22 mouse cellular contexts compared by ENCODE assay signal in the genomic region with DNA sequence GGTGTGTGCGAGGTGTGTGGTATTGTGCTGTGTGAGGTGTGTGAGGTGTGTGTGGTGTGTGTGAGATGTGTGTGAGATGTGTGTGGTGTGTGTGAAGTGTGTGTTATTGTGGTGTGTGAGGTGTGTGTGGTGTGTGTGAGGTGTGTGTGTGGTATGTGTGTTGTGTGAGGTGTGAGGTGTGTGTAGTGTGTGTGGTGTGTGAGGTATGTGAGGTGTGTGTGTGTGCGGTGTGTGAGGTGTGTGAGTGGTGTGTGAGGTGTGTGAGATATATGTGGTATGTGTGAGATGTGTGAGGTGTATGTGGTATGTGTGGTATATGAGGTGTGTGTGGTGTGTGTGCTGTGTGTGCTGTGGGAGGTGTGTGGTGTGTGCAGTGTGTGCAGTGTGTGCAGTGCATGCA. TPM values are rescaled to one million over a fixed set of nuclear protein-coding genes. Genes with fewer than 3 reads are reported as not detected.
A peak's percentile ranks its signal among the peaks of the same experiment; 100 is the strongest.
DNase-seq lines count a peak whose midpoint lies in the region; ATAC-seq and TF ChIP-seq lines count a peak whose summit lies in the region.
"Had no signal": no experiment of that assay in that cellular context is flagged by ENCODE, and none has a peak within 500 bp of the region (broad histone marks: within the 10 kb centered on the region; RNA-seq: fewer than 3 reads in every experiment).

No protein-coding gene starts in this region.

- WGBS in heart, embryonic 10.5 days, result 90% methylated on average over 2 of the region's 2 CpGs
- WGBS in liver, embryonic 11.5 days, result 94% methylated on average over 2 of the region's 2 CpGs
- 76% methylated on average over 2 of the region's 2 CpGs for WGBS in liver, embryonic 12.5 days (ENCODE audit: insufficient replicate concordance)

- peak; percentile 63 for DNase-seq in heart, embryonic 10.5 days (ENCODE audit: low spot score)
- DNase-seq in heart, postnatal 14 days, result no peak
- DNase-seq in liver, embryonic 11.5 days (ENCODE audit: low spot score), result no peak
- no peak for DNase-seq in MEL (ENCODE audit: low read depth, low spot score)
- DNase-seq in cerebellum, postnatal 25 days, result no peak
- DNase-seq: adrenal gland, postnatal 10 days; cerebellum, adult 18-20 months; gastrocnemius, postnatal 14 days; heart, adult 2 months; left cerebral cortex, postnatal 4 days; spleen, adult 18-20 months; thymus, postnatal 25 days had no signal

- intact Hi-C loops in heart, postnatal 14 days (cut with DNase I), result loop anchor here (2.0 to 5.0 kb wide), 2 partner anchors 57 to 194 kb away; no protein-coding TSS in a partner anchor

- ATAC-seq in liver, embryonic 11.5 days (replicated peaks; ENCODE audit: low FRiP score), result 0 out of 2 replicates have a peak, but pooled peaks have one; percentile 15
- ATAC-seq in liver, embryonic 12.5 days, result no peak
- ATAC-seq: inflammation-experienced regulatory T-cells, adult 6 months; midbrain, embryonic 16.5 days had no signal

- no peaks in the 10 kb centered on the region for H3K27me3 ChIP-seq in heart, embryonic 10.5 days (ENCODE audit: insufficient read depth, poor library complexity, severe bottlenecking)
- no peaks in the 10 kb centered on the region for H3K27me3 ChIP-seq in liver, embryonic 11.5 days (replicated peaks; ENCODE audit: control insufficient read depth, insufficient read depth, low read length)
- H3K27me3 ChIP-seq in liver, embryonic 12.5 days (replicated peaks), result no peaks in the 10 kb centered on the region; the same call in 1 of the 2 replicates
- H3K27me3 ChIP-seq in MEL (ENCODE audit: control insufficient read depth in 1 of 2, insufficient read depth in 2 of 2, low read length in 2 of 2), result no peaks in the 10 kb centered on the region; a peak in 1 of 4 replicates
- no peaks in the 10 kb centered on the region for H3K27me3 ChIP-seq in myocyte (ENCODE audit: control insufficient read depth, insufficient read depth, insufficient read length)
- H3K27me3 ChIP-seq: kidney, embryonic 15.5 days; liver, embryonic 15.5 days; neural tube, embryonic 12.5 days had no signal

- peak overlapping the region; percentile 12 for H3ac ChIP-seq in myocyte (ENCODE audit: control insufficient read depth, insufficient read length)

- H3K4me2 ChIP-seq in liver, embryonic 11.5 days, result no peak overlapping the region
- no peak overlapping the region for H3K4me2 ChIP-seq in liver, embryonic 12.5 days
- no peak overlapping the region for H3K4me2 ChIP-seq in myocyte (ENCODE audit: low read depth)
- H3K4me2 ChIP-seq: kidney, embryonic 15.5 days; liver, embryonic 15.5 days; neural tube, embryonic 12.5 days had no signal

- peaks cover 4% of the 10 kb centered on the region; the same call in 1 of the 2 replicates for H3K36me3 ChIP-seq in heart, embryonic 10.5 days
- no peaks in the 10 kb centered on the region for H3K36me3 ChIP-seq in liver, embryonic 11.5 days (ENCODE audit: control insufficient read depth, insufficient read depth, low read length)
- no peaks in the 10 kb centered on the region for H3K36me3 ChIP-seq in liver, embryonic 12.5 days
- H3K36me3 ChIP-seq in MEL (ENCODE audit: control insufficient read depth in 1 of 2, insufficient read depth in 2 of 2, low read length in 2 of 2) (no peaks in the 10 kb centered on the region), myocyte (ENCODE audit: control insufficient read depth, insufficient read depth) (no peaks in the 10 kb centered on the region)
- H3K36me3 ChIP-seq: hindbrain, embryonic 10.5 days; kidney, embryonic 15.5 days; liver, embryonic 15.5 days; neural tube, embryonic 12.5 days had no signal

- TF ChIP-seq POLR2A in MEL (IDR thresholded peaks at IDR 0.05; ENCODE audit: control insufficient read depth in 1 of 2, insufficient read depth in 1 of 2, low read depth in 1 of 2, low read length in 2 of 2, poor library complexity in 1 of 2), result no peak
- TF ChIP-seq POLR2A in myocyte (IDR thresholded peaks at IDR 0.05; ENCODE audit: insufficient read length, low read depth), result no peak

- TF ChIP-seq EP300 in MEL (IDR thresholded peaks at IDR 0.05; ENCODE audit: low read depth in 1 of 2, low read length in 2 of 2), result no peak

- H3K27ac ChIP-seq in heart, embryonic 10.5 days, result no peak overlapping the region
- H3K27ac ChIP-seq in liver, embryonic 11.5 days (ENCODE audit: low read depth, low read length), result no peak overlapping the region
- H3K27ac ChIP-seq in liver, embryonic 12.5 days, result no peak overlapping the region
- H3K27ac ChIP-seq in MEL (ENCODE audit: control insufficient read depth, low read depth, low read length), result no peak overlapping the region
- H3K27ac ChIP-seq: heart, adult 2 months; hindbrain, embryonic 10.5 days; kidney, embryonic 15.5 days; layer of hippocampus, adult 2 months; liver, embryonic 15.5 days; macrophage; neural tube, embryonic 12.5 days had no signal

- H3K4me1 ChIP-seq in heart, embryonic 10.5 days, result peaks cover 3% of the 10 kb centered on the region; the same call in 1 of the 2 replicates
- H3K4me1 ChIP-seq in liver, embryonic 11.5 days (replicated peaks; ENCODE audit: control insufficient read depth, insufficient read depth, low read length), result no peaks in the 10 kb centered on the region
- no peaks in the 10 kb centered on the region for H3K4me1 ChIP-seq in liver, embryonic 12.5 days
- no peaks in the 10 kb centered on the region for H3K4me1 ChIP-seq in MEL (ENCODE audit: control insufficient read depth in 1 of 2, insufficient read depth in 2 of 2, low read length in 2 of 2)
- H3K4me1 ChIP-seq: kidney, embryonic 15.5 days; liver, embryonic 15.5 days; neural tube, embryonic 12.5 days had no signal

- no peak for TF ChIP-seq CTCF in MEL (IDR thresholded peaks at IDR 0.05 in 2 of 3, conservative IDR thresholded peaks at IDR 0.05 in 1 of 3; ENCODE audit: control insufficient read depth in 1 of 3, insufficient read depth in 1 of 3, low read depth in 2 of 3, low read length in 3 of 3, poor library complexity in 1 of 3, severe bottlenecking in 1 of 3)

- no peak overlapping the region for H3K9ac ChIP-seq in liver, embryonic 11.5 days (ENCODE audit: low read depth, low read length)
- no peak overlapping the region for H3K9ac ChIP-seq in liver, embryonic 12.5 days
- H3K9ac ChIP-seq in MEL (ENCODE audit: control insufficient read depth, low read depth, low read length, poor library complexity, severe bottlenecking), result no peak overlapping the region
- H3K9ac ChIP-seq: kidney, embryonic 15.5 days; liver, embryonic 15.5 days; neural tube, embryonic 12.5 days had no signal

- H3K79me2 ChIP-seq in MEL (ENCODE audit: control insufficient read depth, insufficient read depth, low read length, poor library complexity), result no peaks in the 10 kb centered on the region
- no peaks in the 10 kb centered on the region for H3K79me2 ChIP-seq in myocyte (ENCODE audit: control insufficient read depth, insufficient read depth)

- TF ChIP-seq RAD21 in MEL (IDR thresholded peaks at IDR 0.05; ENCODE audit: low read depth, low read length), result no peak

- no peak overlapping the region for H3K4me3 ChIP-seq in heart, embryonic 10.5 days
- no peak overlapping the region for H3K4me3 ChIP-seq in liver, embryonic 11.5 days (ENCODE audit: low read depth, low read length)
- no peak overlapping the region for H3K4me3 ChIP-seq in liver, embryonic 12.5 days
- no peak overlapping the region for H3K4me3 ChIP-seq in MEL (ENCODE audit: control insufficient read depth in 1 of 2, insufficient read depth in 1 of 2, low read depth in 2 of 2, low read length in 2 of 2)
- H3K4me3 ChIP-seq in myocyte, result no peak overlapping the region
- H3K4me3 ChIP-seq: heart, adult 2 months; hindbrain, embryonic 10.5 days; kidney, embryonic 15.5 days; layer of hippocampus, adult 2 months; liver, embryonic 15.5 days; neural tube, embryonic 12.5 days had no signal

- no peaks in the 10 kb centered on the region for H3K9me3 ChIP-seq in heart, embryonic 10.5 days
- no peaks in the 10 kb centered on the region for H3K9me3 ChIP-seq in liver, embryonic 11.5 days (ENCODE audit: control insufficient read depth, low read length)
- H3K9me3 ChIP-seq in liver, embryonic 12.5 days (replicated peaks), result no peaks in the 10 kb centered on the region
- H3K9me3 ChIP-seq in MEL (replicated peaks; ENCODE audit: insufficient read depth, low read length), result no peaks in the 10 kb centered on the region
- H3K9me3 ChIP-seq: hindbrain, embryonic 10.5 days; kidney, embryonic 15.5 days; liver, embryonic 15.5 days; neural tube, embryonic 12.5 days had no signal

TF ChIP-seq in MEL, 35 proteins besides CTCF, POLR2A, EP300 and RAD21:
- peak; percentile 33; the same call in 1 of the 2 replicates for TF ChIP-seq POLR2AphosphoS5 (IDR thresholded peaks at IDR 0.05; ENCODE audit: borderline replicate concordance, low read depth, low read length)
- TF ChIP-seq HCFC1 (IDR thresholded peaks at IDR 0.05; ENCODE audit: low read depth, low read length), result no peak
TF ChIP-seq in MEL: peak in this region for 1.

TF ChIP-seq in myocyte, 11 proteins besides CTCF, POLR2A, EP300 and RAD21:
- no peak for TF ChIP-seq POLR2AphosphoS2 (IDR thresholded peaks at IDR 0.05; ENCODE audit: insufficient read length, low read depth)
- no peak for TF ChIP-seq CEBPB (IDR thresholded peaks at IDR 0.05; ENCODE audit: insufficient read depth, poor library complexity, severe bottlenecking)
- TF ChIP-seq TCF3 (IDR thresholded peaks at IDR 0.05; ENCODE audit: insufficient read length, low read depth), result no peak
- no peak for TF ChIP-seq SRF (IDR thresholded peaks at IDR 0.05; ENCODE audit: control insufficient read depth, insufficient read length, low read depth)

RNA-seq across cellular contexts. Expression of a gene that starts 22.3 kb away (rescaled TPM):
- 0.07 and 0.23 TPM in 2 replicates for polyA plus RNA-seq in heart, embryonic 10.5 days (2016; fragmentation: Nextera tagmentation; extraction: Ambion mirVana)
- 1 to 10 TPM; 1.1 to 2.0 TPM for total RNA-seq in heart, postnatal 14 days (2021)
- 0.09 and 0.10 TPM in 2 replicates for polyA plus RNA-seq in liver, embryonic 11.5 days (2014; fragmentation: Nextera tagmentation; extraction: Ambion mirVana)
- 0.06 TPM in 1 of 2 replicates, not detected in the other for polyA plus RNA-seq in liver, embryonic 12.5 days (2016; fragmentation: Nextera tagmentation; extraction: Ambion mirVana)
- total RNA-seq in MEL (2012; rRNA removed), result not detected in 2 replicates
- polyA plus RNA-seq in MEL (2012; ENCODE audit: insufficient read depth in 1 of 2, insufficient read length in 2 of 2, low read depth in 1 of 2, low replicate concordance in 2 of 2, missing spikeins in 1 of 2) (not detected), myocyte (2012; fragmentation: generic; extraction: Trizol) (0.34 TPM)
- polyA plus RNA-seq: inflammation-experienced regulatory T-cells, adult 6 months; macrophage had no signal

RNA-seq across cellular contexts. Expression of a gene that starts 46.5 kb away (rescaled TPM):
- polyA plus RNA-seq in heart, embryonic 10.5 days (2016; fragmentation: Nextera tagmentation; extraction: Ambion mirVana), result 34.1 and 40.4 TPM in 2 replicates
- total RNA-seq in heart, postnatal 14 days (2021), result 100 to 1,000 TPM; 234 to 242 TPM
- 17.1 and 19.3 TPM in 2 replicates for polyA plus RNA-seq in liver, embryonic 11.5 days (2014; fragmentation: Nextera tagmentation; extraction: Ambion mirVana)
- 9.4 and 9.9 TPM in 2 replicates for polyA plus RNA-seq in liver, embryonic 12.5 days (2016; fragmentation: Nextera tagmentation; extraction: Ambion mirVana)
- total RNA-seq in MEL (2012; rRNA removed), result not detected in 2 replicates
- not detected for polyA plus RNA-seq in MEL (2012; ENCODE audit: insufficient read depth in 1 of 2, insufficient read length in 2 of 2, low read depth in 1 of 2, low replicate concordance in 2 of 2, missing spikeins in 1 of 2)
- polyA plus RNA-seq in myocyte (2012; fragmentation: generic; extraction: Trizol), result 0.11 TPM
